Mouse (Mus musculus) cerebellum, adult 2 months (tissue): ENCODE results near the gene Pde6d. TPM values are rescaled to one million over a fixed set of nuclear protein-coding genes. Genes with fewer than 3 reads are reported as not detected.

Experiments
- DNase-seq, 2 experiments: peaks; one replicate each; pipeline ENCODE4 v3.0.0; 2021
- H3K27ac ChIP-seq: fragments of 200-500 bp; 2 replicates; pipeline ENCODE4 v1.5.1; 2012; ENCODE audit warnings: low read length, control low read depth, inconsistent platforms; ENCODE audit not compliant: insufficient read depth
- H3K27me3 ChIP-seq: fragments of 200-500 bp; 2 replicates; pipeline ENCODE4 v1.6.1; 2012; ENCODE audit warnings: inconsistent platforms, mild to moderate bottlenecking, low read length, moderate library complexity; ENCODE audit not compliant: control insufficient read depth, insufficient read depth
- H3K4me1 ChIP-seq: fragments of 200-500 bp; 2 replicates; pipeline ENCODE4 v1.6.1; 2011; ENCODE audit warnings: low read length; ENCODE audit not compliant: control insufficient read depth, insufficient read depth
- H3K4me3 ChIP-seq: fragments of 200-500 bp; replicated peaks from 2 replicates; pipeline ENCODE3; 2011; ENCODE audit warnings: mild to moderate bottlenecking, low read depth, low read length, control low read depth; ENCODE audit not compliant: insufficient read depth
- CTCF ChIP-seq: fragments of 200-500 bp; IDR thresholded peaks from 2 replicates; pipeline ENCODE4 v1.5.1; 2011; ENCODE audit warnings: low read depth, mild to moderate bottlenecking, control low read depth, low read length, moderate library complexity, borderline replicate concordance; ENCODE audit not compliant: insufficient read depth
- POLR2A ChIP-seq: fragments of 200-500 bp; IDR thresholded peaks from 2 replicates; pipeline ENCODE4 v1.6.1; 2011; ENCODE audit warnings: low read length, control low read depth, borderline replicate concordance; ENCODE audit not compliant: insufficient read depth
- WGBS: fragments of 180-500 bp; shearing (Covaris S2); methylation state at CpG from one replicate; pipeline ENCODE4 v1.1.7; 2018; 5-methylcytosine and 5-hydroxymethylcytosine counted together
- polyA plus RNA-seq: library from polyadenylated mRNA; depleted of rRNA; stranded (reverse); fragments of >200 nt; gene quantifications from 2 replicates; pipeline ENCODE4 v1.2.3, GENCODE M21; 2012

Pde6d gene
- polyA plus RNA-seq, 1 experiment, result 87.1 TPM

DNA sequence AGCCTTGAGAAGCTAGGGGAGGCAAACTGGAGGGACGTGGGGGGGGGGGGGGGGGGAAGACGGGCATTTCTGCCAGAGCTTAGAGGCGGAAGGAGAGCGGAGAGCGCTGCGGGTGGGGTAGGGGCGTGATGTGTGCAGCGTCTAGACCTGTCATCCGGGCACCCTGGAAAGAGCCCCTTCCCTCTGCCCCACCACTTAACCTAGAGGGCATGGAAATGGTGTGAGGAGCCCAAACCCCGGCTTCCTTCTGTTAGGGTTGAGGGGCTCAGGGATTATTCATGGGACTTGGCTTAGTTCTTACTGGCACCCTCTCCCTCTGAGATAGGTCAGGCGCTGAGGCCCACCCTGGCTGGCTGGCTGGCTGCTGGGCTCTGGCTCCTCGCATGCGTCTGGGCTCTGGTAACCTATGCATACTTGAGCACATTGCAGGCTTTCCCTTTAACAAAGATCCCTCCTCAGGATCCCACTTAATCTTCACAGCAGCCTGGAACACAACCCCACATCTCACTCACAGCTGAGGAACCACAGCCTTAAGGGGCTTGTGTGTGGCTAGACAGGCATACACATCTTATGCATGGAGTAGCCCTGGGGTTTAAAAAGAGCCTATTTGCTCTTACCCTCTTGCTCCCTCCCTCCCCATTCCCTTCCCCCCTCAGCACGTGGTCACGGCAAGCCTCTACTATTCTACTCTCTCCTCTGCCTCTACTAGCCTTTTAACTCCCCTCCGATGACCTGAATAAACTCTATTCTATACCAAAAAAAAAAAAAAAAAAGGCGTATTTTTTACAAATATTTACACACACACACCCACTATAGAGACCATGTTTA, 80.0 kb downstream of the Pde6d start:
- TF ChIP-seq POLR2A (no peak), CTCF (no peak)
- Histone ChIP-seq H3K27ac (no peak overlapping the region), H3K4me3 (no peak overlapping the region), H3K4me1 (peaks cover 14% of the 10 kb centered on the region), H3K27me3 (no peaks in the 10 kb centered on the region)
- 35% methylated on average over 17 of the region's 17 CpGs for WGBS
- no peak for DNase-seq

- 2% methylated on average over 4 of the region's 4 CpGs for WGBS
These were observed 80.9 kb downstream of the Pde6d start for GRCm38 (mm10) chr1:86501559-86501958.

GRCm38 (mm10) chr1:86501114-86501532, 81.3 kb downstream of the Pde6d start:
- Histone ChIP-seq H3K4me1 (peaks cover 14% of the 10 kb centered on the region), H3K27me3 (no peaks in the 10 kb centered on the region), H3K4me3 (no peak overlapping the region), H3K27ac (no peak overlapping the region)
- 9% methylated on average over 6 of the region's 6 CpGs for WGBS
- no peak for TF ChIP-seq POLR2A
- peak; percentile 58 for TF ChIP-seq CTCF
- peak; percentile 64 to 71 for DNase-seq

More at GRCm38 (mm10) chr1:86501559-86501958, 80.9 kb downstream of the Pde6d start:
- Histone ChIP-seq H3K27me3 (no peaks in the 10 kb centered on the region), H3K4me3 (peak overlapping the region; percentile 16), H3K27ac (0 out of 2 replicates have a peak overlapping the region, but pooled peaks have one; percentile 9), H3K4me1 (peaks cover 14% of the 10 kb centered on the region)
- peak; percentile 91 to 98 for DNase-seq
- peak; percentile 87 for TF ChIP-seq CTCF
- peak; percentile 20; the same call in 1 of the 2 replicates for TF ChIP-seq POLR2A

GRCm38 (mm10) chr1:86500681-86501080, 81.7 kb downstream of the Pde6d start:
- Histone ChIP-seq H3K4me3 (no peak overlapping the region), H3K27me3 (no peaks in the 10 kb centered on the region), H3K27ac (no peak overlapping the region), H3K4me1 (peaks cover 14% of the 10 kb centered on the region)
- WGBS, result 58% methylated on average over 4 of the region's 4 CpGs
- DNase-seq, result no peak
- TF ChIP-seq POLR2A (no peak), CTCF (no peak)

DNA sequence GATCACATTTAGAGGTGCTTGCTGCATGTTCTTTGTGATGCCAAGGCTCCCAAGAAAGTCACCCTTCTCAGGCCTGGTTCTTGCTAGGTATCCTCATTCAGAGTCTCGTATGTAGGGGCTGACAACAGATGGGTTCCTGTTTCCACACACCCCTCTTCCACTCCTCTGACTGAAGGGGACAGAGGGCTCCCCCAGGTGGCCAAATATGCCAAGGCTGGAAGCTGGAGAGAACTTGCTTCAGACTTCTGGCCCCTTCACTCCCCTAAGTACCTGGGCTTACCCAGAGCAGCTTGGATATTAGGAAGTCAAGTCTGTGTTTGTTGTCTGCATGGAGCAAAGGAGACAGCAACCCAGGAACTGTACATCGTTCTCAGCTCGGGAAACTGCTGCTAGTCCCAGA, 82.5 kb downstream of the Pde6d start:
- H3K4me1 ChIP-seq, result peaks cover 14% of the 10 kb centered on the region
- peak; percentile 58 to 64 for DNase-seq
- 39% methylated on average over 3 of the region's 3 CpGs for WGBS
- H3K27me3 ChIP-seq, result no peaks in the 10 kb centered on the region
- H3K4me3 ChIP-seq, result no peak overlapping the region
- no peak overlapping the region for H3K27ac ChIP-seq
- TF ChIP-seq POLR2A (no peak), CTCF (peak; percentile 63; the same call in 1 of the 2 replicates)

DNA sequence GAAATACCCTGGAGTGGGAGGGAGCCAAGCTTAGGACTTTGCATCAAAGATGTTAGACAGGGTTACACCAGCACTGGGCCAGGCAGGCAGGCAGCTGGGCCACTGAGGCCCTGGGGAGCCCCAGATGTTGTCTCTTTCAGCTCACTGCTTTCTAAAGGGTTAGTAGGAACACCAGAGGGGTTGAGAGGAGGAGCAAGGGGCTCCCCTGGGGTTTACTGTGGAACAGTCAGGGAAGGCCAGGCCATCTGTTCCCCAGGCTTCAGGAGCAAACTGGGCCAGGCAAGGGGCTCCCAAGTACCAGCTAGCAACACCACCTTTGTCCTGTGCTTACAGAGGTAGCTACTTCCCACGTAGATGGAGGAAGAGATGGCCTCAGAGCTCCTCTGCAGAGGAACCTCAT, 83.8 kb downstream of the Pde6d start:
- H3K27ac ChIP-seq, result no peak overlapping the region
- 19% methylated on average over 1 of the region's 1 CpGs for WGBS
- H3K4me3 ChIP-seq, result no peak overlapping the region
- peaks cover 14% of the 10 kb centered on the region for H3K4me1 ChIP-seq
- no peak for TF ChIP-seq POLR2A
- TF ChIP-seq CTCF, result no peak
- DNase-seq, result no peak
- H3K27me3 ChIP-seq, result no peaks in the 10 kb centered on the region

DNA sequence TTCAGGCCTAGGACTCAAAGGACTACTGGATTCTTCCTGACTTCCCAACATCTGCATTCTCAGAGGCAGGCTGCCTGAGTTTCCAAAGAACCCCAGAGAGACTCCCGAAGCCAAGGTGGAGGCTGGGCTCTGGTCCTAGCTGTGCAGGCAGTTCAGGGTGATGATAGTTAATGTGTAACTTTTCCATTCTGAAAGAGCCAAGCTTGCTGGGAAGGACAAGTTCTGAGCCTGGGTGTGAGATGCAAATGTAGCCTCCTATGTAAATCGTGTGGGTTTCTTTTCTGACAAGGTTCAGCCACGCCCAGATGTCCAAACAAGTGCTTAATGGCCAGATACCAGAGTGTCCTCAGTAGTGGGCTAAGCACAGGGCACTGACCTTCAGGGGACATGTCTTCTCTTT, 84.4 kb downstream of the Pde6d start:
- 81% methylated on average over 3 of the region's 3 CpGs for WGBS
- no peak for DNase-seq
- Histone ChIP-seq H3K27me3 (no peaks in the 10 kb centered on the region), H3K4me3 (no peak overlapping the region), H3K27ac (no peak overlapping the region), H3K4me1 (peaks cover 14% of the 10 kb centered on the region)
- TF ChIP-seq CTCF, result no peak
- no peak for TF ChIP-seq POLR2A

DNA sequence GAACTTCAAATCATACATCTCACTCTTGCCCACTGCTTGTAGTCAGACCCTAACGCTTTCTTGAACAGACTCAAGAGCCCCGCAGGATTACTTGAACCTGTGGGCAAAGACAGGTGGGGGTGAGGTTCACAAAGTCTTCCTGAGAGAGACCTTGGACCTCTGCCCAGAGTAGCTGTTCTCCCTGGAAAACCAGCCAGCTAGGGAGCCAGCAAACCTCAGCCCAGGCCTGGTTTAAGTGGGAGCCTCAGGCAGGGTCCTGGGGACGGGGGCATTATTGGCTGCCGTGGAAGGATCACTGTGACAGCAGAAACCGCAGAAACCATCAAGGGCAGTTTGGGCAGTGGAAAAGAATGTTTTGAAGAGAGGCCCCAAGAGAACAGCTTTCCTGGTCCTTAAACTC, 85.1 kb downstream of the Pde6d start:
- 65% methylated on average over 5 of the region's 5 CpGs for WGBS
- Histone ChIP-seq H3K4me1 (peaks cover 14% of the 10 kb centered on the region), H3K27ac (no peak overlapping the region), H3K27me3 (no peaks in the 10 kb centered on the region), H3K4me3 (no peak overlapping the region)
- TF ChIP-seq CTCF, result no peak
- no peak for TF ChIP-seq POLR2A
- DNase-seq, result no peak
